Mouse (Mus musculus): ENCODE measurements around the gene Pcolce2.
"Not testable (repeated sequence)": the region's sequence is repeated elsewhere in the genome, so short reads cannot be mapped to it uniquely, and the experiment has no call there.

Pcolce2 gene

DNA sequence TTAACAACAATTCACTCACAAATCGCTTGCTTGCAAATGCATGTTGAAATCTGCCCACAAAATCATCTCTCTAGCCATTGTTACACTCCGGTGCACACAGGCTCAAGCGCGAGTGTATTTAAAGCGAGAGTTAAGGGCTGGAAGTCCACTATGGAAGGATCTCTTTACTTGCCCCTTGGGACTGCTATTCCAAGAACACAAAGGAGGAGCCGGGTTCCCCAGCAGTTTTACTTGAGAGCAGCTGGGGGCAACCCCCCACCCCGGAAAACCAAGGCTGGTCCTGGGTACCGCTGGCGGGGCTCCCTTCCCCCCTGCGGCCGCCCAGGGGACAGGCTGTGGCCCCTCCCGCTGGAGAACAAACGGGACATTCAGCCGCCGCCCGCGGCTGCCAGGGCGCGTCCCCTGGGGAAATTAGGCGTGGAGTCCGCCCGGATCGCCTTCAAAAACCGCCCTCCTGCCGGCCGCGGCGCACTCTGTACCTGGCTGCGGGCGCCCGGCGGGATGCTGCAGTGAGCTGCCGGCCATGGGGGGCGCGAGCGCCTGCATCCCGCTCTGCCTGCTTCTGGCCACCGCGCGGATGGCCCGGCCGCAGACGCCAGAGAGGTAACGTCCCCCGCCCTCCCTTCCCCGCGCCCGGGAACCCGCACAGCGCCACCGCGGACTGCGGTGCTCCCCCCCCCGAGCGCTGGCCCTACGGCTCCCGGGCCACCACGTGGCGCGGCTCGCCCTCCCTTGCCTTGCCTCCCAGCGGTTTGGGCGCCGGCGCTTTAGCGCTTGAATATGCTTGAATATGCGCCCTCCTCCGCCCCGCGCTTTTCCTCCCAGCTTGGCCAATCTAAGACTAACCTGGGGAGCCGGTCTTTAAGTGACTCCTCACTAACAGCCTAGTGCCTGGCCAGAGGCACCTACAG is at the start of gene Pcolce2:
Gene Pcolce2 (plus strand): TSS at position 331 of the 911 bp plus-strand sequence.
- peak; percentile 30 to 56 for DNase-seq (ENCODE audit: low spot score in 2 of 2)

GRCm38 (mm10) chr9:95588070-95588469 is 49.3 kb upstream of the Pcolce2 start:
- no peak for DNase-seq (ENCODE audit: low spot score in 2 of 2)

- DNase-seq (ENCODE audit: low spot score in 2 of 2) = no peak
Observed at GRCm38 (mm10) chr9:95594291-95594690, 43.1 kb upstream of the Pcolce2 start.

GRCm38 (mm10) chr9:95597466-95598178 is 39.8 kb upstream of the Pcolce2 start:
- DNase-seq (ENCODE audit: low spot score in 2 of 2) = no peak

DNA sequence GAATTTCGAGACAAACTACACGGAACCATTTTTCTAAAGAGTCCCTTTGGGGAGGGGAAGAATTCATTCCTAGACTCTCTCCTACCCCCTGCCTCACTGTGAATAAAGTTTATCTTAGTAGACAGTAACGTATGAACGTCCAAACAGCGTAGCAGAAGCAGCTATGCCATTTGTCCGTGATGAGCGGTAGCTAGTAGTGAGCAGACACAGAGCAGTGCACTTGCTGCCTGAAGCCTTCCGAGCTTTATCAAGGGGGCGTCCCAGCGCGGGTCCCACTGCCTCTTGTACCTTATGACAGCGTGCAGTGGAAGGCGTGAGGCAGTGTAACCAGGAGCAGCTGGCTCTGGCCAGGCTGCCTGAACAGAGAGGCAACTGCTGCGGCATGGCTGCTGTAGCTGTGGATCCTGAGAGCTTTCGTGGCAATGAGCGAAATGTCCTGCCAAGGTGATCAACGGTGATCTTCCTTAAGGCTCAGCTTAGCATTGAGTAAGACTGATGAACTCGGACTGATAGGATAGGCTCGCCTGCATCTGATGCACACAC is 39.2 kb upstream of the Pcolce2 start:
- no peak for DNase-seq (ENCODE audit: low spot score in 2 of 2)

- no peak for DNase-seq (ENCODE audit: low spot score in 2 of 2)
Observed at GRCm38 (mm10) chr9:95599399-95599798, 38.0 kb upstream of the Pcolce2 start.

GRCm38 (mm10) chr9:95602849-95603248 is 34.6 kb upstream of the Pcolce2 start:
- DNase-seq (ENCODE audit: low spot score in 2 of 2) = no peak

DNA sequence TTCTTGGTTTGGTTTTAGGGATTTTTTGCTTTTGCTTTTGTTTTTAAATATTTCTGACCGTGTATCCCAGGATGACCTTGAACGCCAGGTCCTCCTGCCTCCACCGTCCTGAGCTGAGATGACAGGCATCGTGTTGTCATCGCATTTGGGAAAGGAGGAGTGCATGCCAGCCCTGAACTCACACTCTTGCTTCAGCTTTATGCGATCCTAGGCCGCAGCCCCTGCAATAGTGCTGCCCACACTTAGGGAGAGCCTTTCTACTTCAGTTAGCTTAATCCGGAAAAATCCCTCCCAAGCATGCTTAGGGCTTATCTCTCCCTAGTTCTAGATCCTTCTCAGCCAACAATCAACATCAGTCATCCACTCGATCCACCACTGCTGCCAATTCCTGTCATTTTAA is 34.1 kb upstream of the Pcolce2 start:
- no peak for DNase-seq (ENCODE audit: low spot score in 2 of 2)

- no peak for DNase-seq (ENCODE audit: low spot score in 2 of 2)
Observed at GRCm38 (mm10) chr9:95607196-95607595, 30.2 kb upstream of the Pcolce2 start.

- DNase-seq (ENCODE audit: low spot score in 2 of 2) = no peak
Observed at GRCm38 (mm10) chr9:95612246-95612768, 25.1 kb upstream of the Pcolce2 start.

- DNase-seq (ENCODE audit: low spot score in 2 of 2) = no peak
Observed at GRCm38 (mm10) chr9:95613426-95614127, 23.8 kb upstream of the Pcolce2 start.

- peak; percentile 23 to 65 for DNase-seq (ENCODE audit: low spot score in 2 of 2)
Observed at GRCm38 (mm10) chr9:95614861-95615615, 22.4 kb upstream of the Pcolce2 start.

- DNase-seq (ENCODE audit: low spot score in 2 of 2) = no peak
Observed at GRCm38 (mm10) chr9:95615961-95616360, 21.4 kb upstream of the Pcolce2 start.

GRCm38 (mm10) chr9:95618572-95618971 is 18.8 kb upstream of the Pcolce2 start:
- DNase-seq (ENCODE audit: low spot score in 2 of 2) = no peak

DNA sequence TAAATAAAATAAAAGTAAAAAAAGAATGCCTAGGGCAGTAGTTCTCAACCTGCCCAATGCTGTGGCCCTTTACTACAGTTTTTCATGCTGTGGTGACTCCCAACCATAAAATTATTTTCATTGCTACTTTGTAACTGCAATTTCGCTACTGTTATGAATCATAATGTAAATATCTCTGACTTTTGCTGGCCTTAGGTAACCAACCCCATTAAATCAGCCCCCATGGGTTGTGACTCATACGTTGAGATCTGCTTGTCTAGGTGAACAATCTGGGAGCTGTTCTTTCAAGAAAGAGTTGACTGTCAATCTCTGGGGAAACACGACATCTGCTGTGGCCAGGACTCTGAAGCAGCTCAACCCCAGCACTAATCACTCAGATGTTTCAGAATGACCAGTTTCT is 13.3 kb upstream of the Pcolce2 start:
- no peak for DNase-seq (ENCODE audit: low spot score in 2 of 2)

DNA sequence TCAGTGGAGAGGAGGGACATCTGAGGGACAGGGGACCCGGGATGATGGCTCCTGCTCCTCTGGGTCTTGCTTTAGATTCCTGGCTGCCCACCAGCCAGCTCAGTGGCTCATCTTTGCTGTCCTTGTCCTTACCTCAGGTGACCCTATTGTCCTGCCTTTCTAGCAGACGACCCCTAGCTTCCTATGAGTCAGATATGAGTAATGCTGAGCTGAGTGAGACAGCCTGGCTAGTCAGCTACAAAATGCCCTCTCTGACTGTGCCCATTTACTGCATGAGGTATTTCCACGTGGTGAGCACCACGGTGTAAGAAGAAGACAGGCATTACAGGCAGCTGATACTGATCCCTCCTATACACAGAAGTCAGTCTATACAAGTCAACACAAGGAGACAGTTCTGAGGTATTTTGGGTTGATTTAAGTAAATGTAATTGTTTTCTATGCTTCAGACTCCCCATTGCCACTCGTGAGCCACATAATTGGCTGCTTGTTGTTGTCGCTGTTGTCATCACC is 8.9 kb upstream of the Pcolce2 start:
- no peak for DNase-seq (ENCODE audit: low spot score in 2 of 2)

- not testable (repeated sequence) for DNase-seq (ENCODE audit: low spot score in 2 of 2)
Observed at GRCm38 (mm10) chr9:95629561-95629960, 7.8 kb upstream of the Pcolce2 start.

DNA sequence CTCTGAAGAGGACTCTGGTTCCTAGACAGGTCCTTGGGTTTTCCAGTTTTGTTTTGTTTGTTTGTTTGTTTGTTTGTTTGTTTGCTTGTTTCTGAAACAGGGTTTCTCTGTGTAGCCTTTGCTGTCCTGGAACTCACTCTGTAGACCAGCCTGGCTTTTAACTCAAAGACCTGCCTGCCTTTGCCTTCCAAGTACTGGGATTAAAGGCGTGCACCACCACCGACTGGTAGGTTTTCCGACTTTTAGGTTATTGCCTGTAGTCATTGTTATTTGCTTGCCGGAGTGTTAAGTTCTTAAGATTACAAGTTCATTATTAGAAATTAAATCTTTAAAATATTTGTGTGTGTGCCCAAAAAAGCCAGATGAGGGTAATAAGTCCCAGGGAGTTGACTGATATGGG is 1.0 kb upstream of the Pcolce2 start:
- no peak for DNase-seq (ENCODE audit: low spot score in 2 of 2)

- DNase-seq (ENCODE audit: low spot score in 2 of 2) = peak in 1 of 2 experiments; percentile 38
Observed at GRCm38 (mm10) chr9:95639919-95640318, 2.5 kb downstream of the Pcolce2 start.

GRCm38 (mm10) chr9:95645926-95646325 is 8.5 kb downstream of the Pcolce2 start:
- no peak for DNase-seq (ENCODE audit: low spot score in 2 of 2)

DNA sequence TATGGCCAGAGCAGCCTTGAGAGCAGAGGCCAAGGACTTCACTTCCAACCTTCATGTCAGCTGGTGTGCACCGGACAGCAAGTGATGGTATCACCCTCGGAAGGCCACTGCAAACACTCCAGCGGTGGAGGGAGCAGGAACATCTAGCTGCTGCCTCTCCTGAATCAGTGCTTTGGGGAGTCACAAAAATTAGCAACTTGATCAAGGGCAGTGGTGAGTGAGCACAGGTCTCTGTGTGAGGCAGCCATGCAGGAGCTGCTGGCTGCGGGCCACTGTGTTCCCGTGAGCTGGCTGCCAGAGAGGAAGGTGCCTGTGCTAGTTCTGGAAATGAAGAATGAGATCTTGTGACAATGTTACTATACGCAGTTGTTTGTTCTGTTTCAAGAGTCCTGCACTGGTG is 16.0 kb downstream of the Pcolce2 start:
- peak in 1 of 2 experiments; percentile 47 for DNase-seq (ENCODE audit: low spot score in 2 of 2)
